Mouse (Mus musculus) frontal cortex, adult (tissue): ENCODE results near the gene Npw.

Experiments used
- ATAC-seq: cut with Nextera tagmentation; 2 replicates; pipeline ENCODE4 v1.9.2; 2017; ENCODE audit warnings: mild to moderate bottlenecking, moderate library complexity, mixed read lengths; ENCODE audit not compliant: low TSS enrichment

Gene Npw

GRCm38 (mm10) chr17:24640581-24640980 is 17.7 kb downstream of the Npw start:
- no peak for ATAC-seq

- ATAC-seq: no peak
Observed at GRCm38 (mm10) chr17:24640119-24640518, 18.1 kb downstream of the Npw start.

GRCm38 (mm10) chr17:24639571-24639988 is 18.7 kb downstream of the Npw start:
- ATAC-seq: no peak

GRCm38 (mm10) chr17:24638840-24639239 is 19.4 kb downstream of the Npw start:
- no peak for ATAC-seq

- ATAC-seq: no peak
Observed at GRCm38 (mm10) chr17:24638214-24638613, 20.0 kb downstream of the Npw start.

- no peak for ATAC-seq
Observed at GRCm38 (mm10) chr17:24636781-24637481, 21.3 kb downstream of the Npw start.

- ATAC-seq: no peak
Observed at GRCm38 (mm10) chr17:24635694-24636093, 22.6 kb downstream of the Npw start.

GRCm38 (mm10) chr17:24635024-24635423 is 23.2 kb downstream of the Npw start:
- ATAC-seq: 0 out of 2 replicates have a peak, but pooled peaks have one; percentile 22

- ATAC-seq: no peak
Observed at GRCm38 (mm10) chr17:24633831-24634230, 24.4 kb downstream of the Npw start.

- ATAC-seq: no peak
Observed at GRCm38 (mm10) chr17:24632813-24633449, 25.3 kb downstream of the Npw start.

- ATAC-seq: peak; percentile 87
Observed at GRCm38 (mm10) chr17:24632167-24632812, 26.0 kb downstream of the Npw start, which contains the start of the genes Tsc2 and Nthl1. TSS of gene Tsc2 (minus strand) at chr17:24632630. TSS of gene Nthl1 (plus strand) at chr17:24632680.

- 0 out of 2 replicates have a peak, but pooled peaks have one; percentile 24 for ATAC-seq
Observed at GRCm38 (mm10) chr17:24630072-24630471, 28.2 kb downstream of the Npw start.

GRCm38 (mm10) chr17:24628646-24629045 is 29.6 kb downstream of the Npw start:
- no peak; the same call in 1 of the 2 replicates for ATAC-seq

GRCm38 (mm10) chr17:24625472-24625871 is 32.8 kb downstream of the Npw start:
- ATAC-seq: no peak

- no peak for ATAC-seq
Observed at GRCm38 (mm10) chr17:24617561-24618194, 40.6 kb downstream of the Npw start.

GRCm38 (mm10) chr17:24610711-24611110 is 47.5 kb downstream of the Npw start:
- ATAC-seq: no peak

- no peak for ATAC-seq
Observed at GRCm38 (mm10) chr17:24608874-24609273, 49.4 kb downstream of the Npw start.

GRCm38 (mm10) chr17:24608370-24608769 is 49.9 kb downstream of the Npw start:
- no peak for ATAC-seq
